Mouse (Mus musculus): ENCODE measurements around the gene Gm47995.

Gene Gm47995

GRCm38 (mm10) chr1:151232346-151232745, 34.1 kb downstream of the Gm47995 start:
- no peak for DNase-seq (ENCODE audit: low spot score)

- DNase-seq (ENCODE audit: low spot score), result no peak
Observed at GRCm38 (mm10) chr1:151233756-151234155, 35.5 kb downstream of the Gm47995 start.

- DNase-seq (ENCODE audit: low spot score), result no peak
Observed at GRCm38 (mm10) chr1:151235574-151235973, 37.3 kb downstream of the Gm47995 start.

GRCm38 (mm10) chr1:151236141-151236930, 38.1 kb downstream of the Gm47995 start:
- DNase-seq (ENCODE audit: low spot score), result no peak

- no peak for DNase-seq (ENCODE audit: low spot score)
Observed at GRCm38 (mm10) chr1:151237780-151238179, 39.5 kb downstream of the Gm47995 start.

GRCm38 (mm10) chr1:151243332-151243731, 45.1 kb downstream of the Gm47995 start:
- DNase-seq (ENCODE audit: low spot score), result no peak

GRCm38 (mm10) chr1:151244013-151244412, 45.8 kb downstream of the Gm47995 start:
- DNase-seq (ENCODE audit: low spot score), result no peak

- DNase-seq (ENCODE audit: low spot score), result no peak
Observed at GRCm38 (mm10) chr1:151244761-151245160, 46.5 kb downstream of the Gm47995 start.

- no peak for DNase-seq (ENCODE audit: low spot score)
Observed at GRCm38 (mm10) chr1:151245165-151245564, 46.9 kb downstream of the Gm47995 start.

GRCm38 (mm10) chr1:151245846-151246245, 47.6 kb downstream of the Gm47995 start:
- no peak for DNase-seq (ENCODE audit: low spot score)
